Mouse (Mus musculus) ovary, adult 10 weeks (tissue): ENCODE results near the gene Babam1. TPM values are rescaled to one million over a fixed set of nuclear protein-coding genes. Genes with fewer than 3 reads are reported as not detected.

ENCODE experiments used
- polyA plus RNA-seq: library from polyadenylated mRNA; stranded (reverse); fragments of 350-450 nt; fragmentation: Illumina TruSeq; extraction: RNeasy Lipid Tissue Mini Kit (QIAGEN cat#74804); gene quantifications from one replicate; pipeline ENCODE4 v1.2.3, GENCODE M21; 2014

The Babam1 gene
- 8.6 TPM for polyA plus RNA-seq

GRCm38 (mm10) chr8:71396639-71397305 is at the start of gene Babam1:
Babam1 (plus strand) TSS chr8:71396861.

DNA sequence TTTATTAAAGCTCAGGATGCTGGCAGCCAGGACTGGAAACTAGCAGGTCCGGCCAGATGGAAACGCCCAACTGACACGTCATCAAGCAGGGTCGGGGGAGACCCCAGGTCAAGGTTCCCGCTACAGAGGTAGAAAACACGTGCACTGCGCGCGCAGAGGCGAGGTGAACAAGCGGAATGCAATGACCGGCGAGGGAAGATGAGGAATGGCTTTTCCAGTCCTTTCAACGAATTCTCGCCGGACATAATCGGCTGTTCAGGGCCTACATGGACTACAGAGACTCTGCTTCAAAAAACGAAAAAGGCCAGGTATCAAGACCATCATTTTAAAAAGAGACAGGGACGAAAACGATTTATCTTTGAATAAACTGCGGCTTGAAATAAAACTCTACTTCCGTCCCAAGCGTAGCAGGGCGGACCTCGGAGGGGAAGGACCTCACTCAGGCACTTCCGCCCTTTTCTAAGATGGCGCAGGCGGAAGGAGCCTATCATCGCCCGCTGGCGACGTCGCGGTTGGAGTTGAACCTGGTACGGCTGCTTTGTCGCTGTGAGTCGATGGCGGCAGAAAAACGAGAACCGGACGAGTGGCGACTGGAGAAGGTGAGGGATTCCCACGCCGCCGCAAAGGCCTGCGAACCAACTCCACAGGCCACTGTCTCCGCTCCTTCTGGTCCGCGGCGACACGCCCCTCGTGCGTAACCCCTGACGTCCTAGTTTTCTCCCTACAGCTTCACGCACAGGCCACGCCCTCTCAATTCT is 29.7 kb upstream of the Babam1 start, which contains the start of gene Use1:
Use1 (plus strand) TSS at position 78 of the 758 bp plus-strand sequence.

GRCm38 (mm10) chr8:71371236-71371848 is 25.3 kb upstream of the Babam1 start, which contains the start of gene Ocel1:
Ocel1 (plus strand) TSS chr8:71371298.

GRCm38 (mm10) chr8:71381421-71381970 is 15.2 kb upstream of the Babam1 start, which contains the start of gene Nr2f6:
Nr2f6 (minus strand) TSS chr8:71381960.

DNA sequence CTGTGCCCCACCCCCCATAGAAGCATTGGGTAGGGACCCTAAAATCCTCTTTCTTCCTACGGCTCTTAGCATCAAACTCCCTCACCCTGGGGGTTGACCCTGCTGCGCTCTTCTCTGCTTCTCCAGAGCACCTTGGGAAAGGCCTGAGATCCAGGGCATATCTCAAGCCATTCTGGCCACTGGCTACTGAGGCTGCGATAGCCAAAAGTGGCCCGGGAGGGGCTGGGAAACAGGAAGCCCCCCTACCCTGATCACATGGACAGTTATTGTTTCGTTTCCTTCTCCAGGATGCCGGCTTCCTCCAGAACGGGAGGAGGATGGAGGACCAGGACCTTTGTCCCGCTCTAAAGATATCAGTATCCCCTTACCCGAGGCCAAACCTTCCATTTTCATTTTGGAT is 1.0 kb upstream of the Babam1 start, which contains the start of gene Ushbp1:
Ushbp1 (minus strand) TSS at position 174 of the 400 bp plus-strand sequence.

DNA sequence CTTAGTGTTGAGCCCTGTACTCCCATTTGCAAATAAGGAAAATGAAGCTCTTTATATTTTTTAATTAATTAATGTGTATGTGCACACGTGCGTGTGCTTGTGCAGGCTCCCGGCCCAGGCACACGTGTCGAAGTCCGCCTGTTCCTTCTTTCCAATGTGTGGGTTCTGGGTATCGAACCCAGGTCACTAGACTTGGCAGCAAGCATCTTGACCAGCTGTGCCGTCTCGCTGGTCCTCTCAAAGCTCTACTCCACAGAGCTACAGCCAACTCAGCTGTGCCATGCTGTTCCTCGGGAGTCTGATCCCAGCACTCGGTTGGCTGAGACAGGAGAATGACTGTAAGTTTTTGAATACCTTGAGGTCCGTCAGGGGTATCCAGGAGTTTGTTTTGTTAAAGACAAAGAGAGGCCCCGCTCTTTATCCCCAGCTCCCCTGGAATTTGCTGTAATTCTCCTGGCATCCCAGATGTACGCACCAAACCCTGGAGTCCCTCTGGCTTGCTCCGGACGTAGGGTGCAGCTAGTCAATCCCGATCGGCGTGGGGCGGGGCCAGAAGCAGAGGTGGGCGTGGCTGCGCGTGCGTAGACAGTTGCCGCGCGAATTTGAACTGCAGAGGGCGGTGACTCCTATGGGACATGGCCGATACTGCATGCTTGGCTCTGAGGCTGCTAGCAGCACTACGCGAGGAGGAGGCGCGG is 8.9 kb downstream of the Babam1 start, which contains the start of gene Ankle1:
Ankle1 (plus strand) TSS at position 610 of the 698 bp plus-strand sequence.

Other genes with a start within 250 kb of the Babam1 start
- gene Myo9b, start 124.1 kb upstream of the Babam1 start, polyA plus RNA-seq: 2.3 TPM
- 5.0 TPM for gene Haus8, start 123.9 kb upstream of the Babam1 start, polyA plus RNA-seq
- gene Use1, start 30.0 kb upstream of the Babam1 start, polyA plus RNA-seq: 1.5 TPM
- gene Ocel1, start 25.6 kb upstream of the Babam1 start, polyA plus RNA-seq: 1.2 TPM
- 1.3 TPM for gene Nr2f6, start 14.9 kb upstream of the Babam1 start, polyA plus RNA-seq
- gene Ushbp1, start 1.1 kb upstream of the Babam1 start, polyA plus RNA-seq: 0.31 TPM
- gene Ankle1, start 9.1 kb downstream of the Babam1 start, polyA plus RNA-seq: 0.54 TPM
- gene Abhd8, start 66.8 kb downstream of the Babam1 start, polyA plus RNA-seq: 0.68 TPM
- 9.7 TPM for gene Mrpl34, start 68.1 kb downstream of the Babam1 start, polyA plus RNA-seq
- gene Dda1, start 72.3 kb downstream of the Babam1 start, polyA plus RNA-seq: 3.4 TPM
- 1.00 TPM for gene Ano8, start 89.1 kb downstream of the Babam1 start, polyA plus RNA-seq
- 1.3 TPM for gene Gtpbp3, start 91.2 kb downstream of the Babam1 start, polyA plus RNA-seq
- 0.46 TPM for gene Plvap, start 114.9 kb downstream of the Babam1 start, polyA plus RNA-seq
- not detected for gene Ccdc194, start 128.8 kb downstream of the Babam1 start, polyA plus RNA-seq
- 8.3 TPM for gene Bst2, start 140.6 kb downstream of the Babam1 start, polyA plus RNA-seq
- 0.66 TPM for gene Mvb12a, start 146.1 kb downstream of the Babam1 start, polyA plus RNA-seq
- gene Tmem221, start 162.0 kb downstream of the Babam1 start, polyA plus RNA-seq: 3.4 TPM
- 0.26 TPM for gene Nxnl1, start 169.7 kb downstream of the Babam1 start, polyA plus RNA-seq
- gene Slc27a1, start 172.0 kb downstream of the Babam1 start, polyA plus RNA-seq: 4.7 TPM
- gene Pgls, start 195.3 kb downstream of the Babam1 start, polyA plus RNA-seq: 0.17 TPM
- gene Fam129c, start 200.8 kb downstream of the Babam1 start, polyA plus RNA-seq: not detected
- gene Colgalt1, start 214.1 kb downstream of the Babam1 start, polyA plus RNA-seq: 73.2 TPM